Mouse (Mus musculus): ENCODE results near the gene Vav1.
"Not testable (repeated sequence)": the region's sequence is repeated elsewhere in the genome, so short reads cannot be mapped to it uniquely, and the experiment has no call there.

Vav1 gene

GRCm38 (mm10) chr17:57279591-57280224, 808 bp downstream of the Vav1 start:
- DNase-seq (ENCODE audit: low spot score in 2 of 2), result no peak

GRCm38 (mm10) chr17:57280411-57280810, 1.5 kb downstream of the Vav1 start:
- no peak for DNase-seq (ENCODE audit: low spot score in 2 of 2)

GRCm38 (mm10) chr17:57283906-57284305, 5.0 kb downstream of the Vav1 start:
- no peak for DNase-seq (ENCODE audit: low spot score in 2 of 2)

GRCm38 (mm10) chr17:57285077-57285476, 6.2 kb downstream of the Vav1 start:
- DNase-seq (ENCODE audit: low spot score in 2 of 2), result no peak

- no peak for DNase-seq (ENCODE audit: low spot score in 2 of 2)
Measured at GRCm38 (mm10) chr17:57286718-57287355, 7.9 kb downstream of the Vav1 start.

GRCm38 (mm10) chr17:57289252-57289651, 10.4 kb downstream of the Vav1 start:
- DNase-seq (ENCODE audit: low spot score in 2 of 2), result no peak

- DNase-seq (ENCODE audit: low spot score in 2 of 2), result no peak
Measured at GRCm38 (mm10) chr17:57290001-57290670, 11.2 kb downstream of the Vav1 start.

- no peak for DNase-seq (ENCODE audit: low spot score in 2 of 2)
Measured at GRCm38 (mm10) chr17:57290671-57291055, 11.8 kb downstream of the Vav1 start.

- no peak for DNase-seq (ENCODE audit: low spot score in 2 of 2)
Measured at GRCm38 (mm10) chr17:57292302-57292701, 13.4 kb downstream of the Vav1 start.

GRCm38 (mm10) chr17:57292968-57293367, 14.1 kb downstream of the Vav1 start:
- DNase-seq (ENCODE audit: low spot score in 2 of 2), result no peak

GRCm38 (mm10) chr17:57295935-57296334, 17.0 kb downstream of the Vav1 start:
- DNase-seq (ENCODE audit: low spot score in 2 of 2), result no peak

GRCm38 (mm10) chr17:57297040-57297439, 18.1 kb downstream of the Vav1 start:
- DNase-seq (ENCODE audit: low spot score in 2 of 2), result no peak

GRCm38 (mm10) chr17:57305593-57305992, 26.7 kb downstream of the Vav1 start:
- no peak for DNase-seq (ENCODE audit: low spot score in 2 of 2)

- DNase-seq (ENCODE audit: low spot score in 2 of 2), result no peak
Measured at GRCm38 (mm10) chr17:57307074-57307473, 28.2 kb downstream of the Vav1 start.

- no peak for DNase-seq (ENCODE audit: low spot score in 2 of 2)
Measured at GRCm38 (mm10) chr17:57311801-57312200, 32.9 kb downstream of the Vav1 start.

- DNase-seq (ENCODE audit: low spot score in 2 of 2), result peak in 1 of 2 experiments; percentile 19
Measured at GRCm38 (mm10) chr17:57327615-57328014, 48.7 kb downstream of the Vav1 start.

GRCm38 (mm10) chr17:57328944-57329343, 50.0 kb downstream of the Vav1 start:
- DNase-seq (ENCODE audit: low spot score in 2 of 2), result no peak

- no peak for DNase-seq (ENCODE audit: low spot score in 2 of 2)
Measured at GRCm38 (mm10) chr17:57330993-57331392, 52.1 kb downstream of the Vav1 start.

- DNase-seq (ENCODE audit: low spot score in 2 of 2), result no peak
Measured at GRCm38 (mm10) chr17:57332241-57332640, 53.3 kb downstream of the Vav1 start.

GRCm38 (mm10) chr17:57334001-57334760, 55.3 kb downstream of the Vav1 start:
- no peak for DNase-seq (ENCODE audit: low spot score in 2 of 2)

GRCm38 (mm10) chr17:57334761-57335150, 55.9 kb downstream of the Vav1 start:
- DNase-seq (ENCODE audit: low spot score in 2 of 2), result peak; percentile 81 to 88

GRCm38 (mm10) chr17:57335194-57335593, 56.3 kb downstream of the Vav1 start:
- not testable (repeated sequence) for DNase-seq (ENCODE audit: low spot score in 2 of 2)

All from urinary bladder, postnatal 36 days (tissue).